Mouse (Mus musculus) left cerebral cortex, adult 18-20 months (tissue): ENCODE results near the gene Metap1. TPM values are rescaled to one million over a fixed set of nuclear protein-coding genes. Genes with fewer than 3 reads are reported as not detected.
"Not testable (repeated sequence)": the region's sequence is repeated elsewhere in the genome, so short reads cannot be mapped to it uniquely, and the experiment has no call there.

Experiments
- DNase-seq, 2 experiments: peaks; one replicate each; pipeline ENCODE4 v3.0.0; 2021 to 2022; ENCODE audit warnings: low spot score in 2 of 2, mixed read lengths in 1 of 2
- total RNA-seq, 2 experiments: library from RNA; stranded (reverse); gene quantifications; 2 replicates each; pipeline ENCODE4 v1.2.3; 2021

Metap1 gene
- total RNA-seq, 2 experiments from 2014 or later, result 43.7 to 46.0 TPM

- DNase-seq, result no peak
These were observed 14.4 kb upstream of the Metap1 start for GRCm38 (mm10) chr3:138503754-138504153.

GRCm38 (mm10) chr3:138499854-138500740, 10.8 kb upstream of the Metap1 start:
- DNase-seq, result no peak

GRCm38 (mm10) chr3:138498731-138499130, 9.4 kb upstream of the Metap1 start:
- DNase-seq, result no peak

GRCm38 (mm10) chr3:138495166-138496145, 6.1 kb upstream of the Metap1 start:
- DNase-seq, result peak; percentile 22 to 34

- DNase-seq, result no peak
These were observed 5.2 kb upstream of the Metap1 start for GRCm38 (mm10) chr3:138494565-138494964.

- DNase-seq, result no peak
These were observed 4.4 kb upstream of the Metap1 start for GRCm38 (mm10) chr3:138493668-138494067.

- DNase-seq, result no peak
These were observed 671 bp upstream of the Metap1 start for GRCm38 (mm10) chr3:138490034-138490337.

- DNase-seq, result peak; percentile 18 to 32
These were observed 560 bp downstream of the Metap1 start for GRCm38 (mm10) chr3:138488584-138489326.

GRCm38 (mm10) chr3:138483240-138483639, 6.1 kb downstream of the Metap1 start:
- DNase-seq, result no peak

GRCm38 (mm10) chr3:138481526-138482284, 7.6 kb downstream of the Metap1 start:
- DNase-seq, result no peak

GRCm38 (mm10) chr3:138479489-138479888, 9.8 kb downstream of the Metap1 start:
- DNase-seq, result no peak

GRCm38 (mm10) chr3:138471066-138471465, 18.2 kb downstream of the Metap1 start:
- DNase-seq, result no peak

GRCm38 (mm10) chr3:138466656-138467055, 22.7 kb downstream of the Metap1 start:
- not testable (repeated sequence) for DNase-seq

GRCm38 (mm10) chr3:138464573-138465147, 24.7 kb downstream of the Metap1 start:
- no peak for DNase-seq

GRCm38 (mm10) chr3:138463807-138464206, 25.5 kb downstream of the Metap1 start:
- no peak for DNase-seq

GRCm38 (mm10) chr3:138463137-138463536, 26.2 kb downstream of the Metap1 start:
- no peak for DNase-seq

- DNase-seq, result no peak
These were observed 27.5 kb downstream of the Metap1 start for GRCm38 (mm10) chr3:138461832-138462231.

- peak; percentile 47 to 65 for DNase-seq
These were observed 29.1 kb downstream of the Metap1 start for GRCm38 (mm10) chr3:138460260-138460659.

- no peak for DNase-seq
These were observed 30.9 kb downstream of the Metap1 start for GRCm38 (mm10) chr3:138458441-138458840.
